Mouse (Mus musculus): ENCODE data around the gene Nos1.

Nos1 gene

GRCm38 (mm10) chr5:117997434-117997970, 216.7 kb downstream of the Nos1 start:
- DNase-seq (ENCODE audit: low read depth, low spot score), result no peak

- no peak for DNase-seq (ENCODE audit: low read depth, low spot score)
Observed at GRCm38 (mm10) chr5:117999061-117999460, 218.2 kb downstream of the Nos1 start.

GRCm38 (mm10) chr5:117999584-117999983, 218.8 kb downstream of the Nos1 start:
- DNase-seq (ENCODE audit: low read depth, low spot score), result no peak

- DNase-seq (ENCODE audit: low read depth, low spot score), result peak; percentile 68
Observed at GRCm38 (mm10) chr5:118002059-118002458, 221.2 kb downstream of the Nos1 start.

GRCm38 (mm10) chr5:118004619-118005018, 223.8 kb downstream of the Nos1 start:
- peak; percentile 46 for DNase-seq (ENCODE audit: low read depth, low spot score)

GRCm38 (mm10) chr5:118005728-118006127, 224.9 kb downstream of the Nos1 start:
- DNase-seq (ENCODE audit: low read depth, low spot score), result no peak

GRCm38 (mm10) chr5:118008344-118008743, 227.5 kb downstream of the Nos1 start:
- DNase-seq (ENCODE audit: low read depth, low spot score), result no peak

Data from retina, postnatal 7 days (tissue).